Mouse (Mus musculus) MEL (cell line): ENCODE measurements at regions not wholly inside any gene's neighbourhood (a gene's known extent, or its start where the extent isn't known, plus 50 kb on each side); places are given as distances from the start of the nearest gene placed in this dataset.

Experiments
- DNase-seq: peaks from one replicate; pipeline ENCODE4 v3.0.0; 2011; ENCODE audit warnings: low read depth, low spot score
- H3K27ac ChIP-seq: 2 replicates; pipeline ENCODE4 v1.5.1; 2012; ENCODE audit warnings: low read depth, mild to moderate bottlenecking, control low read depth, low read length, moderate library complexity; ENCODE audit not compliant: control insufficient read depth
- H3K27me3 ChIP-seq, 2 experiments: fragments of 150-350 bp in 1 of 2; sonication (generic) in 1 of 2; 2 replicates each; pipeline ENCODE4 v1.6.1; 2012; ENCODE audit warnings: low read length in 2 of 2, mild to moderate bottlenecking in 2 of 2, improper control_type of control experiment in 1 of 2, moderate library complexity in 1 of 2; ENCODE audit not compliant: insufficient read depth in 2 of 2, control insufficient read depth in 1 of 2
- H3K36me3 ChIP-seq, 2 experiments: 2 replicates each; pipeline ENCODE4 v1.6.1; 2012 to 2014; ENCODE audit warnings: low read length in 2 of 2, improper control_type of control experiment in 1 of 2, inconsistent platforms in 1 of 2, mild to moderate bottlenecking in 1 of 2; ENCODE audit not compliant: insufficient read depth in 2 of 2, control insufficient read depth in 1 of 2
- H3K4me1 ChIP-seq, 2 experiments: fragments of 150-350 bp in 1 of 2; sonication (generic) in 1 of 2; 2 replicates each; pipeline ENCODE4 v1.6.1; 2012; ENCODE audit warnings: low read length in 2 of 2, improper control_type of control experiment in 1 of 2, mild to moderate bottlenecking in 1 of 2; ENCODE audit not compliant: insufficient read depth in 2 of 2, control insufficient read depth in 1 of 2
- H3K4me3 ChIP-seq, 2 experiments: fragments of 150-350 bp in 1 of 2; sonication (generic) in 1 of 2; 2 replicates each; pipeline ENCODE4 v1.5.1; 2012; ENCODE audit warnings: low read depth in 2 of 2, low read length in 2 of 2, mild to moderate bottlenecking in 2 of 2, moderate library complexity in 2 of 2, control low read depth in 1 of 2, improper control_type of control experiment in 1 of 2; ENCODE audit not compliant: control insufficient read depth in 1 of 2, insufficient read depth in 1 of 2
- H3K79me2 ChIP-seq: 2 replicates; pipeline ENCODE4 v1.6.1; 2012; ENCODE audit warnings: mild to moderate bottlenecking, low read length, moderate library complexity; ENCODE audit not compliant: control insufficient read depth, poor library complexity, insufficient read depth
- H3K9ac ChIP-seq: 2 replicates; pipeline ENCODE4 v1.6.1; 2012; ENCODE audit warnings: low read depth, mild to moderate bottlenecking, control low read depth, low read length, moderate library complexity; ENCODE audit not compliant: control insufficient read depth, poor library complexity, severe bottlenecking
- H3K9me3 ChIP-seq: fragments of 150-350 bp; sonication (generic); replicated peaks from 2 replicates; pipeline ENCODE4 v1.6.1; 2012; ENCODE audit warnings: mild to moderate bottlenecking, low read length, improper control_type of control experiment, moderate library complexity; ENCODE audit not compliant: insufficient read depth
- CHD1 ChIP-seq: IDR thresholded peaks from 2 replicates; pipeline ENCODE4 v1.6.1; 2012; ENCODE audit warnings: low read depth, mild to moderate bottlenecking, inconsistent platforms, low read length, improper control_type of control experiment
- CTCF ChIP-seq, 3 experiments: IDR thresholded peaks in 2 of 3; conservative IDR thresholded peaks in 1 of 3; 2 replicates each; pipeline ENCODE4 v1.5.1; 2011 to 2012; ENCODE audit warnings: low read length in 3 of 3, low read depth in 2 of 3, mild to moderate bottlenecking in 2 of 3, improper control_type of control experiment in 1 of 3, inconsistent platforms in 1 of 3, mixed read lengths in 1 of 3, moderate library complexity in 1 of 3; ENCODE audit not compliant: control insufficient read depth in 1 of 3, insufficient read depth in 1 of 3, poor library complexity in 1 of 3, severe bottlenecking in 1 of 3
- E2F4 ChIP-seq: IDR thresholded peaks from 2 replicates; pipeline ENCODE4 v1.6.1; 2011; ENCODE audit warnings: low read depth, low read length, improper control_type of control experiment, borderline replicate concordance
- ETS1 ChIP-seq: IDR thresholded peaks from 2 replicates; pipeline ENCODE4 v1.6.1; 2012; ENCODE audit warnings: low read depth, mild to moderate bottlenecking, inconsistent platforms, low read length, improper control_type of control experiment, moderate library complexity
- GABPA ChIP-seq: IDR thresholded peaks from 2 replicates; pipeline ENCODE4 v1.6.1; 2012; ENCODE audit warnings: low read depth, mild to moderate bottlenecking, inconsistent platforms, low read length, improper control_type of control experiment, moderate library complexity
- GATA1 ChIP-seq: IDR thresholded peaks from 2 replicates; pipeline ENCODE4 v1.6.1; 2011; ENCODE audit warnings: low read depth, low read length, improper control_type of control experiment
- MAFK ChIP-seq: IDR thresholded peaks from 2 replicates; pipeline ENCODE4 v1.6.1; 2011; ENCODE audit warnings: low read depth, mild to moderate bottlenecking, low read length, improper control_type of control experiment, borderline replicate concordance
- MAX ChIP-seq: IDR thresholded peaks from 2 replicates; pipeline ENCODE4 v1.6.1; 2011; ENCODE audit warnings: low read length, improper control_type of control experiment
- MAZ ChIP-seq: IDR thresholded peaks from 2 replicates; pipeline ENCODE4 v1.6.1; 2012; ENCODE audit warnings: low read depth, mild to moderate bottlenecking, inconsistent platforms, low read length, improper control_type of control experiment
- MYC ChIP-seq: IDR thresholded peaks from 2 replicates; pipeline ENCODE4 v1.6.1; 2011; ENCODE audit warnings: low read depth, mild to moderate bottlenecking, low read length, improper control_type of control experiment, moderate library complexity
- POLR2A ChIP-seq, 2 experiments: IDR thresholded peaks; 2 replicates each; pipeline ENCODE4 v1.6.1; 2011 to 2012; ENCODE audit warnings: low read length in 2 of 2, mild to moderate bottlenecking in 2 of 2, control low read depth in 1 of 2, improper control_type of control experiment in 1 of 2, low read depth in 1 of 2, moderate library complexity in 1 of 2; ENCODE audit not compliant: control insufficient read depth in 1 of 2, insufficient read depth in 1 of 2, poor library complexity in 1 of 2
- POLR2AphosphoS2 ChIP-seq: IDR thresholded peaks from 2 replicates; pipeline ENCODE4 v1.6.1; 2011; ENCODE audit warnings: low read length, improper control_type of control experiment
- RCOR1 ChIP-seq: IDR thresholded peaks from 2 replicates; pipeline ENCODE4 v1.6.1; 2012; ENCODE audit warnings: low read depth, mild to moderate bottlenecking, inconsistent platforms, low read length, improper control_type of control experiment
- SMC3 ChIP-seq: IDR thresholded peaks from 2 replicates; pipeline ENCODE4 v1.6.1; 2011; ENCODE audit warnings: low read depth, low read length, improper control_type of control experiment
- TBP ChIP-seq: IDR thresholded peaks from 2 replicates; pipeline ENCODE4 v1.8.0; 2011; ENCODE audit warnings: low read depth, low read length, improper control_type of control experiment
- UBTF ChIP-seq: IDR thresholded peaks from 2 replicates; pipeline ENCODE4 v1.6.1; 2012; ENCODE audit warnings: low read depth, mild to moderate bottlenecking, inconsistent platforms, low read length, improper control_type of control experiment, moderate library complexity, borderline replicate concordance; ENCODE audit not compliant: insufficient read depth
- USF1 ChIP-seq: IDR thresholded peaks from 2 replicates; pipeline ENCODE4 v1.6.1; 2014; ENCODE audit warnings: low read depth, mild to moderate bottlenecking, inconsistent platforms, low read length, improper control_type of control experiment, moderate library complexity
- USF2 ChIP-seq, 2 experiments: IDR thresholded peaks; 2 replicates each; pipeline ENCODE4 v1.6.1; 2011 to 2012; ENCODE audit warnings: improper control_type of control experiment in 2 of 2, low read length in 2 of 2, borderline replicate concordance in 1 of 2, inconsistent platforms in 1 of 2, low read depth in 1 of 2, mild to moderate bottlenecking in 1 of 2; ENCODE audit not compliant: insufficient read depth in 1 of 2
- ZC3H11A ChIP-seq: IDR thresholded peaks from 2 replicates; pipeline ENCODE4 v1.6.1; 2012; ENCODE audit warnings: low read depth, mild to moderate bottlenecking, inconsistent platforms, low read length, improper control_type of control experiment

- no peaks in the 10 kb centered on the region for H3K36me3 ChIP-seq
These were observed 103.5 kb downstream of the Ids start for GRCm38 (mm10) chrX:70261360-70261759.

DNA sequence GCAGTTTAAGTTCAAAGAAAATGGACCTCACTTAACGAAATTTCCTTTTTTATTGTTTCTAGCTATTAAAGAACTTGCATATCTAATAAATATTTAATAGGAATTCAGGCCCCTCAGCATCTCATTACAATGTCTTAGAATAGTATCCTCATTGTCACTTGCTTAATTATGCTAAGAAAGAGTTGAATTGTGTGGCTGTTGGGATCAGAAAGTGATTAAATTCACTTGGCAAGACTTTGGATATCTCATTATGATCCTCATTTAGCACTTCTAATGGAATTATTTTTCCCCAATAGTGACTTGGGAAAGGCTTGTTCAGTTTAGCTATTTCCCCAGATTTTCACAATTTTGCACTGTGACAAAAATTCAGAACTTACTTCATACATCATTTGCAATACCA, 148.9 kb downstream of the Ids start:
- H3K27ac ChIP-seq = no peak overlapping the region
- no peaks in the 10 kb centered on the region for H3K9me3 ChIP-seq
- H3K36me3 ChIP-seq = no peaks in the 10 kb centered on the region
- H3K4me1 ChIP-seq = no peaks in the 10 kb centered on the region
- no peaks in the 10 kb centered on the region for H3K27me3 ChIP-seq
- no peak overlapping the region for H3K9ac ChIP-seq
- H3K79me2 ChIP-seq = no peaks in the 10 kb centered on the region
- no peak overlapping the region for H3K4me3 ChIP-seq
- DNase-seq = no peak
- TF ChIP-seq MYC (no peak), TBP (no peak), POLR2A (IDR thresholded peaks at IDR 0.05; ENCODE audit: control insufficient read depth in 1 of 2, insufficient read depth in 1 of 2, low read depth in 1 of 2, low read length in 2 of 2, poor library complexity in 1 of 2) (no peak), GABPA (no peak), USF2 (IDR thresholded peaks at IDR 0.05; ENCODE audit: borderline replicate concordance in 1 of 2, insufficient read depth in 1 of 2, low read depth in 1 of 2, low read length in 2 of 2) (no peak), GATA1 (no peak), ETS1 (no peak)

More at GRCm38 (mm10) chrX:70261360-70261759, 103.5 kb downstream of the Ids start:
- TF ChIP-seq POLR2AphosphoS2 (no peak), USF1 (no peak), E2F4 (no peak), MAZ (no peak), MAX (no peak), RCOR1 (no peak), UBTF (no peak), SMC3 (no peak)
- H3K79me2 ChIP-seq = no peaks in the 10 kb centered on the region
- DNase-seq = no peak
- H3K4me3 ChIP-seq = no peak overlapping the region
- H3K4me1 ChIP-seq = no peaks in the 10 kb centered on the region
- H3K27ac ChIP-seq = no peak overlapping the region
- no peak overlapping the region for H3K9ac ChIP-seq
- H3K9me3 ChIP-seq = no peaks in the 10 kb centered on the region
- no peaks in the 10 kb centered on the region for H3K27me3 ChIP-seq

GRCm38 (mm10) chrX:70184427-70185090, 180.3 kb downstream of the Ids start:
- Histone ChIP-seq H3K4me1 (no peaks in the 10 kb centered on the region), H3K27ac (no peak overlapping the region), H3K27me3 (no peaks in the 10 kb centered on the region), H3K4me3 (no peak overlapping the region), H3K79me2 (no peaks in the 10 kb centered on the region), H3K9me3 (no peaks in the 10 kb centered on the region), H3K36me3 (no peaks in the 10 kb centered on the region), H3K9ac (no peak overlapping the region)
- DNase-seq = no peak
- no peak for TF ChIP-seq ZC3H11A
- TF ChIP-seq CTCF (IDR thresholded peaks at IDR 0.05 in 2 of 3, conservative IDR thresholded peaks at IDR 0.05 in 1 of 3; ENCODE audit: control insufficient read depth in 1 of 3, insufficient read depth in 1 of 3, low read depth in 2 of 3, low read length in 3 of 3, poor library complexity in 1 of 3, severe bottlenecking in 1 of 3) = no peak
- no peak for TF ChIP-seq GABPA
- TF ChIP-seq MYC = no peak
- no peak for TF ChIP-seq MAX
- no peak for TF ChIP-seq TBP
- no peak for TF ChIP-seq CHD1
- no peak for TF ChIP-seq USF1
- TF ChIP-seq MAFK = no peak
